Mouse (Mus musculus) ES-E14 (cell line): ENCODE measurements at regions not wholly inside any gene's neighbourhood (a gene's known extent, or its start where the extent isn't known, plus 50 kb on each side); places are given as distances from the start of the nearest gene placed in this dataset.

Experiments used
- DNase-seq: peaks from one replicate; pipeline ENCODE4 v3.0.0-alpha.2; 2013; ENCODE audit warnings: low read depth, low spot score
- H3K27ac ChIP-seq: 2 replicates; pipeline ENCODE4 v1.5.1; 2012; ENCODE audit warnings: low read depth, mild to moderate bottlenecking, low read length, moderate library complexity, mixed read lengths; ENCODE audit not compliant: poor library complexity, insufficient read depth, severe bottlenecking
- H3K36me3 ChIP-seq: 2 replicates; pipeline ENCODE4 v1.6.1; 2012; ENCODE audit warnings: mild to moderate bottlenecking, low read length, moderate library complexity, mixed read lengths; ENCODE audit not compliant: control insufficient read depth, poor library complexity, insufficient read depth, severe bottlenecking
- H3K4me1 ChIP-seq, 2 experiments: fragments of 150-350 bp in 1 of 2; sonication (generic) in 1 of 2; 2 replicates each; pipeline ENCODE4 v1.6.1; 2012; ENCODE audit warnings: low read length in 2 of 2, mild to moderate bottlenecking in 1 of 2, mixed read lengths in 1 of 2; ENCODE audit not compliant: control insufficient read depth in 2 of 2, insufficient read depth in 2 of 2, poor library complexity in 1 of 2
- H3K4me3 ChIP-seq, 2 experiments: fragments of 150-350 bp in 1 of 2; sonication (generic) in 1 of 2; 2 replicates each; pipeline ENCODE4 v1.5.1; 2012; ENCODE audit warnings: low read length in 2 of 2, low read depth in 1 of 2, mild to moderate bottlenecking in 1 of 2, mixed read lengths in 1 of 2; ENCODE audit not compliant: insufficient read depth in 1 of 2, poor library complexity in 1 of 2, severe bottlenecking in 1 of 2
- H3K9ac ChIP-seq: 2 replicates; pipeline ENCODE4 v1.6.1; 2012; ENCODE audit warnings: low read depth, mild to moderate bottlenecking, low read length, mixed read lengths; ENCODE audit not compliant: poor library complexity, insufficient read depth, severe bottlenecking
- H3K9me3 ChIP-seq: fragments of 150-350 bp; sonication (generic); 2 replicates; pipeline ENCODE4 v1.6.1; 2012; ENCODE audit warnings: low read depth, mild to moderate bottlenecking, low read length; ENCODE audit not compliant: control insufficient read depth, insufficient read depth
- CHD2 ChIP-seq: IDR thresholded peaks from 2 replicates; pipeline ENCODE4 v1.6.1; 2014; ENCODE audit warnings: mild to moderate bottlenecking, low read depth, low read length, inconsistent platforms
- HCFC1 ChIP-seq: IDR thresholded peaks from 2 replicates; pipeline ENCODE4 v1.6.1; 2012; ENCODE audit warnings: low read length, inconsistent platforms, borderline replicate concordance; ENCODE audit not compliant: insufficient read depth
- MAFK ChIP-seq: IDR thresholded peaks from 2 replicates; pipeline ENCODE4 v1.6.1; 2014; ENCODE audit warnings: mild to moderate bottlenecking, low read depth, low read length, inconsistent platforms; ENCODE audit not compliant: insufficient read depth
- ZC3H11A ChIP-seq: IDR thresholded peaks from 2 replicates; pipeline ENCODE4 v1.6.1; 2012; ENCODE audit warnings: low read depth, mild to moderate bottlenecking, inconsistent platforms, low read length, borderline replicate concordance
- ZNF384 ChIP-seq: IDR thresholded peaks from 2 replicates; pipeline ENCODE4 v1.6.1; 2012; ENCODE audit warnings: low read depth, low read length, inconsistent platforms
- in situ Hi-C, 2 experiments: fragments of 600-800 bp; cut with MboI; formaldehyde crosslinking; loops; one replicate each; pipeline ENCODE4 v1.15.1; 2025; ENCODE audit warnings: low sequenced_read_pairs in 2 of 2, inconsistent platforms in 1 of 2; ENCODE audit not compliant: unreplicated experiment in 2 of 2

DNA sequence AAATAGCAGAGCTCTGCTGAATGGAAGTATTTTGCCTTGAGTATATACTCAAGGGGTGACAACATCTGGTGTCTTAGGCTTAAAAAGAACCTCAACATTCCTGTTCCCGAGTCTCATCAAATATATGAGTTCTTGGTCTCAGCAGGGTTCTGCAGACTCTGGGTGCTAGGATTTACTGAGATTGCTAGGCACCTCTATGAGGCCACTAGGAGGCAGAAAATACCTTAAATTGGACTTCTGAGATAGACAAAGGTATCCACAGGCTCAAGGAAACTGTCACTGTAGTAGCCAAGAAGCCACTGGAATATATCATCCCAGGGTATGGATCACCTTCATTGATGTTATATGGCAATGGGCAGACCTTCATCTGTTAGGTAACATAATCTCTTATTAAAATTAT is 489.4 kb upstream of the Kcnd2 start:
- H3K27ac ChIP-seq, result no peak overlapping the region
- in situ Hi-C loops, result no loop called here
- DNase-seq, result no peak
- no peaks in the 10 kb centered on the region for H3K9me3 ChIP-seq
- no peaks in the 10 kb centered on the region for H3K36me3 ChIP-seq
- no peak overlapping the region for H3K9ac ChIP-seq
- no peaks in the 10 kb centered on the region for H3K4me1 ChIP-seq
- TF ChIP-seq HCFC1 (no peak), MAFK (no peak), CHD2 (no peak), ZNF384 (no peak), ZC3H11A (no peak)
- no peak overlapping the region for H3K4me3 ChIP-seq

GRCm38 (mm10) chr6:20739095-20739494 is 476.2 kb upstream of the Kcnd2 start:
- no peak overlapping the region for H3K4me3 ChIP-seq
- no peak overlapping the region for H3K9ac ChIP-seq
- no peak for DNase-seq
- H3K9me3 ChIP-seq, result no peaks in the 10 kb centered on the region
- no peak for TF ChIP-seq ZNF384
- no peak for TF ChIP-seq ZC3H11A
- TF ChIP-seq MAFK, result no peak
- no peak for TF ChIP-seq HCFC1
- no peak for TF ChIP-seq CHD2
- H3K4me1 ChIP-seq, result no peaks in the 10 kb centered on the region
- no peak overlapping the region for H3K27ac ChIP-seq
- H3K36me3 ChIP-seq, result no peaks in the 10 kb centered on the region
- in situ Hi-C loops, result no loop called here

GRCm38 (mm10) chr6:20740406-20740805 is 474.9 kb upstream of the Kcnd2 start:
- Histone ChIP-seq H3K4me1 (no peaks in the 10 kb centered on the region), H3K36me3 (no peaks in the 10 kb centered on the region), H3K9ac (no peak overlapping the region), H3K9me3 (no peaks in the 10 kb centered on the region), H3K27ac (no peak overlapping the region), H3K4me3 (no peak overlapping the region)
- in situ Hi-C loops, result no loop called here
- DNase-seq, result no peak
- TF ChIP-seq ZC3H11A (no peak), CHD2 (no peak), ZNF384 (no peak), HCFC1 (no peak), MAFK (no peak)

- no peak overlapping the region for H3K9ac ChIP-seq
- H3K4me1 ChIP-seq, result no peaks in the 10 kb centered on the region
- no peak for DNase-seq
- no peak overlapping the region for H3K4me3 ChIP-seq
- no peaks in the 10 kb centered on the region for H3K36me3 ChIP-seq
- no peaks in the 10 kb centered on the region for H3K9me3 ChIP-seq
- in situ Hi-C loops, result no loop called here
- no peak overlapping the region for H3K27ac ChIP-seq
- TF ChIP-seq HCFC1 (no peak), MAFK (no peak), ZC3H11A (no peak), ZNF384 (no peak), CHD2 (no peak)
Measured at GRCm38 (mm10) chr6:20741240-20741639, 474.1 kb upstream of the Kcnd2 start.

DNA sequence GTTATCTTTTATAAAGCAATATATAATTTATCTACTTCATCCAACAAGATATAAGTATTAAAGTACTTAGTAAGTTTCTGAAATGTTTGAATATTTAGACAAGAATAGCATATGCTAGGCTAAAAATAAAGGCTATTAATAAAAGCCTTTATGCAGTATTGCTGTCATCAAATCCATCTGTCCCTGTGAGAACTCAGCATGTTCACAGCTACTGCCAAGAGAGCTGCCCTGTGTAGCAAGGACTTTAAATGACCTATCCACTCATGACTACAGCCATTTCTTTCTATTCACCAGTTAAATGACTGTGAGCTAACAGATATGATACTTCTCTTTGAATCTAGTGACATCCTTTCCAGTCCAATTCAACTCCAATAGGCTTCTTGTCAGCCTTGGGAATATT is 458.1 kb upstream of the Kcnd2 start:
- no peak overlapping the region for H3K27ac ChIP-seq
- DNase-seq, result no peak
- in situ Hi-C loops, result no loop called here
- no peak overlapping the region for H3K4me3 ChIP-seq
- no peak for TF ChIP-seq ZC3H11A
- no peak for TF ChIP-seq HCFC1
- no peak for TF ChIP-seq ZNF384
- no peak for TF ChIP-seq CHD2
- no peak for TF ChIP-seq MAFK
- H3K36me3 ChIP-seq, result no peaks in the 10 kb centered on the region
- H3K4me1 ChIP-seq, result no peaks in the 10 kb centered on the region
- H3K9ac ChIP-seq, result no peak overlapping the region
- no peaks in the 10 kb centered on the region for H3K9me3 ChIP-seq
